Comparison of ENCODE assay signal across 8 mouse cellular contexts in genomic region chr11:67112851-67113202, GRCm38 (mm10). TPM values are rescaled to one million over a fixed set of nuclear protein-coding genes. Genes with fewer than 3 reads are reported as not detected.
DNase-seq lines count a peak whose midpoint lies in the region; ATAC-seq and TF ChIP-seq lines count a peak whose summit lies in the region.
"Had no signal": no experiment of that assay in that cellular context is flagged by ENCODE, and none has a peak within 500 bp of the region (broad histone marks: within the 10 kb centered on the region; RNA-seq: fewer than 3 reads in every experiment).

No protein-coding gene starts in this region.

- in situ Hi-C loops in CH12.LX (cut with MboI; ENCODE audit: low pct_ligation_motif_present, low pct_unique_long_range_greater_than_20kb, low sequenced_read_pairs) = loop anchor here (5.0 kb wide), 3 partner anchors 119 to 529 kb away; no protein-coding TSS in a partner anchor

- H3K9ac ChIP-seq in CH12.LX (ENCODE audit: insufficient read depth, low read depth) = peak overlapping the region; percentile 74
- H3K9ac ChIP-seq in heart, postnatal 0 days (replicated peaks; ENCODE audit: low read depth, low read length) = no peak overlapping the region
- H3K9ac ChIP-seq: limb, embryonic 12.5 days had no signal

- no peaks in the 10 kb centered on the region for H3K27me3 ChIP-seq in CH12.LX (replicated peaks)
- no peaks in the 10 kb centered on the region for H3K27me3 ChIP-seq in heart, postnatal 0 days (ENCODE audit: control insufficient read depth, insufficient read depth, low read length)
- H3K27me3 ChIP-seq in small intestine, adult 2 months (ENCODE audit: control insufficient read depth, insufficient read depth, low read length) = no peaks in the 10 kb centered on the region; the same call in 1 of the 2 replicates

- peaks cover 12 to 48% of the 10 kb centered on the region in 2 experiments for H3K4me1 ChIP-seq in CH12.LX (ENCODE audit: control insufficient read depth in 1 of 2, insufficient read depth in 2 of 2)
- no peaks in the 10 kb centered on the region for H3K4me1 ChIP-seq in heart, postnatal 0 days (ENCODE audit: control insufficient read depth, insufficient read depth)
- no peaks in the 10 kb centered on the region for H3K4me1 ChIP-seq in small intestine, adult 2 months (ENCODE audit: control insufficient read depth, insufficient read depth, insufficient read length, low read length)
- H3K4me1 ChIP-seq: limb, embryonic 12.5 days had no signal

- 39% methylated on average over 11 of the region's 11 CpGs for WGBS in heart, postnatal 0 days
- 39% methylated on average over 11 of the region's 11 CpGs for WGBS in small intestine, adult 2 months

- peak; percentile 95 to 98 for TF ChIP-seq CTCF in CH12.LX (conservative IDR thresholded peaks at IDR 0.05 in 1 of 2, IDR thresholded peaks at IDR 0.05 in 1 of 2; ENCODE audit: low read depth in 2 of 2, low read length in 2 of 2)
- peak; percentile 93 for TF ChIP-seq CTCF in heart, postnatal 0 days (IDR thresholded peaks at IDR 0.05; ENCODE audit: low read depth)
- peak; percentile 70; the same call in 1 of the 2 replicates for TF ChIP-seq CTCF in small intestine, adult 2 months (IDR thresholded peaks at IDR 0.05; ENCODE audit: extremely low read depth, insufficient read length, insufficient replicate concordance, low read depth, low read length)

- no peaks in the 10 kb centered on the region for H3K36me3 ChIP-seq in CH12.LX (replicated peaks in 1 of 2; ENCODE audit: control insufficient read depth in 1 of 2, insufficient read depth in 1 of 2, low read length in 1 of 2)
- no peaks in the 10 kb centered on the region for H3K36me3 ChIP-seq in heart, postnatal 0 days (replicated peaks; ENCODE audit: control insufficient read depth, insufficient read depth, low read length)
- H3K36me3 ChIP-seq in small intestine, adult 2 months (ENCODE audit: control insufficient read depth, insufficient read depth, low read length) = no peaks in the 10 kb centered on the region
- H3K36me3 ChIP-seq: limb, embryonic 12.5 days had no signal

- TF ChIP-seq POLR2A in CH12.LX (IDR thresholded peaks at IDR 0.05; ENCODE audit: low read depth, low read length) = peak; percentile 48; the same call in 1 of the 2 replicates
- no peak for TF ChIP-seq POLR2A in small intestine, adult 2 months (IDR thresholded peaks at IDR 0.05; ENCODE audit: low read depth, low read length)

- dilution Hi-C loops in CH12.LX (cut with MboI; ENCODE audit: extremely low pct_ligation_motif_present, extremely low pct_unique_long_range_greater_than_20kb, low sequenced_read_pairs) = no loop called here

- TF ChIP-seq EP300 in CH12.LX (IDR thresholded peaks at IDR 0.05; ENCODE audit: low read length) = peak; percentile 8; the same call in 1 of the 2 replicates
- TF ChIP-seq EP300 in heart, postnatal 0 days (IDR thresholded peaks at IDR 0.05; ENCODE audit: low read depth) = no peak

- H3K9me3 ChIP-seq in CH12.LX (replicated peaks; ENCODE audit: low read length) = no peaks in the 10 kb centered on the region
- H3K9me3 ChIP-seq in heart, postnatal 0 days (replicated peaks; ENCODE audit: control insufficient read depth, low read length) = no peaks in the 10 kb centered on the region
- H3K9me3 ChIP-seq: limb, embryonic 12.5 days had no signal

- peak overlapping the region; percentile 82 for H3K4me2 ChIP-seq in CH12.LX (ENCODE audit: insufficient read depth, low read depth, poor library complexity, severe bottlenecking)
- no peak overlapping the region for H3K4me2 ChIP-seq in heart, postnatal 0 days (ENCODE audit: low read depth, low read length)
- H3K4me2 ChIP-seq: limb, embryonic 12.5 days had no signal

- TF ChIP-seq RAD21 in CH12.LX (IDR thresholded peaks at IDR 0.05; ENCODE audit: low read depth, low read length) = no peak; the same call in none of the 2 replicates

- no peak for ATAC-seq in heart, postnatal 0 days (ENCODE audit: insufficient read depth, low read depth)
- 0 out of 2 replicates have a peak, but pooled peaks have one; percentile 71 for ATAC-seq in megakaryocyte-erythroid progenitor cell, adult 5-6 weeks (replicated peaks; ENCODE audit: low FRiP score, low TSS enrichment, poor library complexity, severe bottlenecking)

- H3K4me3 ChIP-seq in CH12.LX (replicated peaks in 1 of 3; ENCODE audit: low read depth in 2 of 3, low read length in 2 of 3, poor library complexity in 1 of 3) = peak overlapping the region; percentile 50 to 59 (median 52)
- no peak overlapping the region for H3K4me3 ChIP-seq in heart, postnatal 0 days (ENCODE audit: low read depth, low read length)
- no peak overlapping the region for H3K4me3 ChIP-seq in small intestine, adult 2 months (ENCODE audit: low read depth, low read length)
- H3K4me3 ChIP-seq: limb, embryonic 12.5 days had no signal

- H3K79me2 ChIP-seq in CH12.LX (replicated peaks; ENCODE audit: control insufficient read depth, extremely low read depth, insufficient read depth, poor library complexity, severe bottlenecking) = peaks cover 5% of the 10 kb centered on the region; the same call in 1 of the 2 replicates

- peak overlapping the region; percentile 89 for H3K27ac ChIP-seq in CH12.LX (ENCODE audit: insufficient read depth, low read depth)
- no peak overlapping the region for H3K27ac ChIP-seq in heart, postnatal 0 days (ENCODE audit: low read depth)
- no peak overlapping the region for H3K27ac ChIP-seq in small intestine, adult 2 months (ENCODE audit: insufficient read depth, low read depth, low read length)
- H3K27ac ChIP-seq: limb, embryonic 12.5 days had no signal

- DNase-seq in CH12.LX (ENCODE audit: extremely low read depth) (peak; percentile 93), R1 (ENCODE audit: low read depth, low spot score) (peak; percentile 80)
- DNase-seq in cerebellum, postnatal 25 days = peak; percentile 83 to 88
- DNase-seq in heart, postnatal 0 days (ENCODE audit: low spot score) = peak; percentile 46
- DNase-seq in layer of hippocampus, postnatal 25 days (ENCODE audit: extremely low spot score in 1 of 2, low spot score in 1 of 2) = peak; percentile 77 to 95

TF ChIP-seq in CH12.LX, 34 proteins besides CTCF, POLR2A, EP300 and RAD21 (continues in another document):
- no peak for TF ChIP-seq E2F4 (IDR thresholded peaks at IDR 0.05; ENCODE audit: insufficient replicate concordance, low read depth, low read length)
- 0 out of 2 replicates have a peak, but pooled peaks have one; percentile 87 for TF ChIP-seq CHD1 (IDR thresholded peaks at IDR 0.05; ENCODE audit: low read depth, low read length)
- TF ChIP-seq BHLHE40 (IDR thresholded peaks at IDR 0.05; ENCODE audit: low read depth, low read length) = peak; percentile 49
- peak; percentile 28; the same call in 1 of the 2 replicates for TF ChIP-seq MAFK (IDR thresholded peaks at IDR 0.05; ENCODE audit: insufficient replicate concordance, low read length)
- peak; percentile 48; the same call in 1 of the 2 replicates for TF ChIP-seq MXI1 (IDR thresholded peaks at IDR 0.05; ENCODE audit: low read depth, low read length)
- TF ChIP-seq SIN3A (IDR thresholded peaks at IDR 0.05; ENCODE audit: low read length) = peak; percentile 82
- peak; percentile 98 for TF ChIP-seq ZC3H11A (IDR thresholded peaks at IDR 0.05; ENCODE audit: low read depth, low read length)
- no peak for TF ChIP-seq POLR2AphosphoS2 (IDR thresholded peaks at IDR 0.05; ENCODE audit: low read depth, low read length)
- no peak for TF ChIP-seq HCFC1 (IDR thresholded peaks at IDR 0.05; ENCODE audit: low read depth, low read length)
- peak; percentile 41; the same call in 1 of the 2 replicates for TF ChIP-seq IRF4 (IDR thresholded peaks at IDR 0.05; ENCODE audit: low read depth, low read length)
- no peak for TF ChIP-seq TBP (conservative IDR thresholded peaks at IDR 0.05; ENCODE audit: low read depth, low read length)
- TF ChIP-seq JUND (conservative IDR thresholded peaks at IDR 0.05; ENCODE audit: low read depth, low read length) = 0 out of 2 replicates have a peak, but pooled peaks have one; percentile 42
- peak; percentile 100 for TF ChIP-seq SMC3 (IDR thresholded peaks at IDR 0.05; ENCODE audit: low read depth, low read length)
- no peak for TF ChIP-seq KAT2A (IDR thresholded peaks at IDR 0.05; ENCODE audit: insufficient replicate concordance, low read length)
- peak; percentile 52; the same call in 1 of the 2 replicates for TF ChIP-seq MEF2A (IDR thresholded peaks at IDR 0.05; ENCODE audit: borderline replicate concordance, low read depth, low read length)
- TF ChIP-seq MAZ (IDR thresholded peaks at IDR 0.05; ENCODE audit: low read depth, low read length) = no peak
- TF ChIP-seq NRF1 (IDR thresholded peaks at IDR 0.05; ENCODE audit: low read depth, low read length) = no peak
- 0 out of 2 replicates have a peak, but pooled peaks have one; percentile 48 for TF ChIP-seq ZMIZ1 (IDR thresholded peaks at IDR 0.05; ENCODE audit: low read depth, low read length)
- 0 out of 2 replicates have a peak, but pooled peaks have one; percentile 48 for TF ChIP-seq MAX (IDR thresholded peaks at IDR 0.05; ENCODE audit: low read length)
- TF ChIP-seq UBTF (IDR thresholded peaks at IDR 0.05; ENCODE audit: low read depth, low read length) = no peak
- TF ChIP-seq ETS1 (conservative IDR thresholded peaks at IDR 0.05; ENCODE audit: low read depth, low read length) = no peak

RNA-seq across cellular contexts. Expression of gene Myh3, which starts 34.7 kb away (rescaled TPM):
- total RNA-seq in CH12.LX (2012; rRNA removed) = 0.55 and 0.64 TPM in 2 replicates
- 0.08 and 0.12 TPM in 2 replicates for total RNA-seq in CH12.LX (2014; rRNA removed)
- 0.26 and 0.29 TPM in 2 replicates for polyA plus RNA-seq in CH12.LX (2012; ENCODE audit: insufficient read length, low read depth)
- total RNA-seq in heart, postnatal 0 days (2014; rRNA removed; ENCODE audit: low replicate concordance) = 1.4 TPM in 1 of 2 replicates, not detected in the other
- 0.01 TPM in 1 of 2 replicates, not detected in the other for polyA plus RNA-seq in heart, postnatal 0 days (2015; fragmentation: Nextera tagmentation; extraction: Ambion mirVana)
- under 1 TPM; 0.59 to 0.66 TPM for total RNA-seq in layer of hippocampus, postnatal 25 days (2021)
- total RNA-seq in megakaryocyte-erythroid progenitor cell, adult 5-6 weeks (2014; fragmentation: Nextera tagmentation) = not detected in 2 replicates
- not detected in 2 replicates for total RNA-seq in megakaryocyte-erythroid progenitor cell, adult 5-6 weeks (2017)
- 0.01 and 0.06 TPM in 2 replicates for polyA plus RNA-seq in small intestine, adult 2 months (2012; rRNA removed)

RNA-seq across cellular contexts. Expression of gene Myh2, which starts 58.0 kb away (rescaled TPM):
- total RNA-seq in CH12.LX (2012; rRNA removed) (0.08 TPM in 2 replicates), CH12.LX (2014; rRNA removed) (0.04 TPM in 1 of 2 replicates, not detected in the other)
- polyA plus RNA-seq in CH12.LX (2012; ENCODE audit: insufficient read length, low read depth) = 0.04 TPM in 1 of 2 replicates, not detected in the other
- total RNA-seq in heart, postnatal 0 days (2014; rRNA removed; ENCODE audit: low replicate concordance) = 0.08 TPM in 2 replicates
- polyA plus RNA-seq in heart, postnatal 0 days (2015; fragmentation: Nextera tagmentation; extraction: Ambion mirVana) = not detected in 2 replicates
- total RNA-seq in layer of hippocampus, postnatal 25 days (2021) = under 1 TPM; 0.16 to 0.17 TPM
- not detected in 2 replicates for total RNA-seq in megakaryocyte-erythroid progenitor cell, adult 5-6 weeks (2014; fragmentation: Nextera tagmentation)
- total RNA-seq in megakaryocyte-erythroid progenitor cell, adult 5-6 weeks (2017) = not detected in 2 replicates
- polyA plus RNA-seq in small intestine, adult 2 months (2012; rRNA removed) = not detected in 2 replicates

Comparison
In these comparisons a context has a peak if more than half of its experiments do, and no peak if none do; other contexts are left out.
1. H3K4me3 ChIP-seq: peak in CH12.LX (3 of 3); none in heart, postnatal 0 days (single experiment) and small intestine, adult 2 months (single experiment).
2. Peak in every context shown above with its lines, with median percentiles within 50 percentile points of each other: DNase-seq and CTCF ChIP-seq.